8 mouse cellular contexts compared by ENCODE assay signal in genomic region chr2:30544782-30545435, GRCm38 (mm10). TPM values are rescaled to one million over a fixed set of nuclear protein-coding genes. Genes with fewer than 3 reads are reported as not detected.
A peak's percentile ranks its signal among the peaks of the same experiment; 100 is the strongest.
DNase-seq lines count a peak whose midpoint lies in the region; ATAC-seq and TF ChIP-seq lines count a peak whose summit lies in the region.

No protein-coding gene starts in this region.

- DNase-seq in CD4-positive helper T cell, adult 2 months (ENCODE audit: low read depth, low spot score), result peak; percentile 87
- peak; percentile 79 for DNase-seq in c-Kit-positive CD71-positive TER-119-negative erythroid progenitor cells, embryonic 14.5 days (ENCODE audit: low read depth)
- peak; percentile 97 for DNase-seq in forebrain, embryonic 11.5 days (ENCODE audit: low spot score)
- DNase-seq in kidney, postnatal 10 days, result peak; percentile 92
- DNase-seq in liver, embryonic 11.5 days (ENCODE audit: low spot score), result peak; percentile 93
- DNase-seq in spleen, postnatal 36 days (ENCODE audit: low spot score in 2 of 2), result peak; percentile 76 to 80

- no peaks in the 10 kb centered on the region for H3K9me3 ChIP-seq in forebrain, embryonic 11.5 days (ENCODE audit: control insufficient read depth, low read length)
- H3K9me3 ChIP-seq in heart, embryonic 15.5 days (replicated peaks), result no peaks in the 10 kb centered on the region
- H3K9me3 ChIP-seq in liver, embryonic 11.5 days (ENCODE audit: control insufficient read depth, low read length), result no peaks in the 10 kb centered on the region

- peak; percentile 92 for ATAC-seq in forebrain, embryonic 11.5 days (replicated peaks; ENCODE audit: low FRiP score)
- peak; percentile 77 for ATAC-seq in heart, embryonic 15.5 days (replicated peaks; ENCODE audit: insufficient number of reproducible peaks, insufficient read depth, low FRiP score, low read depth)
- peak; percentile 86 for ATAC-seq in liver, embryonic 11.5 days (replicated peaks; ENCODE audit: low FRiP score)

- H3K4me2 ChIP-seq in forebrain, embryonic 11.5 days (ENCODE audit: low read depth, low read length, severe bottlenecking), result peak overlapping the region; percentile 44
- peak overlapping the region; percentile 59 for H3K4me2 ChIP-seq in heart, embryonic 15.5 days
- peak overlapping the region; percentile 69 for H3K4me2 ChIP-seq in liver, embryonic 11.5 days
- H3K4me2 ChIP-seq in myocyte (ENCODE audit: low read depth), result peak overlapping the region; percentile 77

- H3K4me1 ChIP-seq in forebrain, embryonic 11.5 days (replicated peaks; ENCODE audit: control insufficient read depth, insufficient read depth, low read length), result peaks cover 9% of the 10 kb centered on the region
- H3K4me1 ChIP-seq in heart, embryonic 15.5 days (replicated peaks), result peaks cover 35% of the 10 kb centered on the region
- H3K4me1 ChIP-seq in liver, embryonic 11.5 days (replicated peaks; ENCODE audit: control insufficient read depth, insufficient read depth, low read length), result peaks cover 19% of the 10 kb centered on the region; the same call in 1 of the 2 replicates

- no peak for TF ChIP-seq POLR2A in myocyte (IDR thresholded peaks at IDR 0.05; ENCODE audit: insufficient read length, low read depth)

- H3K27me3 ChIP-seq in forebrain, embryonic 11.5 days (ENCODE audit: control insufficient read depth, insufficient read depth, low read length), result no peaks in the 10 kb centered on the region
- no peaks in the 10 kb centered on the region for H3K27me3 ChIP-seq in heart, embryonic 15.5 days
- no peaks in the 10 kb centered on the region for H3K27me3 ChIP-seq in liver, embryonic 11.5 days (replicated peaks; ENCODE audit: control insufficient read depth, insufficient read depth, low read length)
- no peaks in the 10 kb centered on the region for H3K27me3 ChIP-seq in myocyte (ENCODE audit: control insufficient read depth, insufficient read depth, insufficient read length)

- peak overlapping the region; percentile 30; the same call in 1 of the 2 replicates for H3K9ac ChIP-seq in forebrain, embryonic 11.5 days (ENCODE audit: low read length)
- H3K9ac ChIP-seq in heart, embryonic 15.5 days, result no peak overlapping the region
- no peak overlapping the region for H3K9ac ChIP-seq in liver, embryonic 11.5 days (ENCODE audit: low read depth, low read length)

- no peaks in the 10 kb centered on the region for H3K79me2 ChIP-seq in myocyte (ENCODE audit: control insufficient read depth, insufficient read depth)

- H3ac ChIP-seq in myocyte (ENCODE audit: control insufficient read depth, insufficient read length), result no peak overlapping the region

- 3% methylated on average over 35 of the region's 35 CpGs for WGBS in forebrain, embryonic 11.5 days
- WGBS in heart, embryonic 15.5 days, result 2% methylated on average over 35 of the region's 35 CpGs
- WGBS in liver, embryonic 11.5 days, result 4% methylated on average over 35 of the region's 35 CpGs

- no peak overlapping the region for H3K27ac ChIP-seq in forebrain, embryonic 11.5 days (ENCODE audit: low read depth, low read length)
- H3K27ac ChIP-seq in heart, embryonic 15.5 days, result no peak overlapping the region
- no peak overlapping the region for H3K27ac ChIP-seq in liver, embryonic 11.5 days (ENCODE audit: low read depth, low read length)

- H3K36me3 ChIP-seq in forebrain, embryonic 11.5 days (ENCODE audit: control insufficient read depth, insufficient read depth, low read length), result no peaks in the 10 kb centered on the region
- H3K36me3 ChIP-seq in heart, embryonic 15.5 days, result no peaks in the 10 kb centered on the region
- H3K36me3 ChIP-seq in liver, embryonic 11.5 days (ENCODE audit: control insufficient read depth, insufficient read depth, low read length), result no peaks in the 10 kb centered on the region
- no peaks in the 10 kb centered on the region for H3K36me3 ChIP-seq in myocyte (ENCODE audit: control insufficient read depth, insufficient read depth)

- peak overlapping the region; percentile 10; the same call in 1 of the 2 replicates for H3K4me3 ChIP-seq in forebrain, embryonic 11.5 days (ENCODE audit: low read depth, low read length)
- peak overlapping the region; percentile 16 for H3K4me3 ChIP-seq in heart, embryonic 15.5 days
- H3K4me3 ChIP-seq in liver, embryonic 11.5 days (ENCODE audit: low read depth, low read length), result peak overlapping the region; percentile 21; the same call in 1 of the 2 replicates
- H3K4me3 ChIP-seq in myocyte, result no peak overlapping the region

TF ChIP-seq in myocyte, 11 proteins besides CTCF, POLR2A, EP300 and RAD21:
- TF ChIP-seq USF1 (IDR thresholded peaks at IDR 0.05; ENCODE audit: low read depth) (peak; percentile 73), MYOD1 (IDR thresholded peaks at IDR 0.05; ENCODE audit: control insufficient read depth in 1 of 3, insufficient read length in 2 of 3, low read depth in 2 of 3) (no peak), CEBPB (IDR thresholded peaks at IDR 0.05; ENCODE audit: insufficient read depth, poor library complexity, severe bottlenecking) (no peak), TCF3 (IDR thresholded peaks at IDR 0.05; ENCODE audit: insufficient read length, low read depth) (no peak), POLR2AphosphoS2 (IDR thresholded peaks at IDR 0.05; ENCODE audit: insufficient read length, low read depth) (no peak), SRF (IDR thresholded peaks at IDR 0.05; ENCODE audit: control insufficient read depth, insufficient read length, low read depth) (no peak), MAX (IDR thresholded peaks at IDR 0.05; ENCODE audit: low read depth) (peak; percentile 45)

RNA-seq across cellular contexts. Expression of gene Cstad, which starts 49.9 kb away (rescaled TPM):
- polyA plus RNA-seq in forebrain, embryonic 11.5 days (2014; fragmentation: Nextera tagmentation; extraction: Ambion mirVana), result 0.57 and 0.71 TPM in 2 replicates
- polyA plus RNA-seq in heart, embryonic 15.5 days (2015; fragmentation: Nextera tagmentation; extraction: Ambion mirVana), result 1.1 and 1.5 TPM in 2 replicates
- polyA plus RNA-seq in liver, embryonic 11.5 days (2014; fragmentation: Nextera tagmentation; extraction: Ambion mirVana), result 0.38 TPM in 1 of 2 replicates, not detected in the other
- polyA plus RNA-seq in myocyte (2012; fragmentation: generic; extraction: Trizol), result 0.77 TPM
